Mouse (Mus musculus) urinary bladder, postnatal 10 days (tissue): ENCODE results near the gene Dbnl.

Experiments used
- DNase-seq: peaks from one replicate; pipeline ENCODE4 v3.0.0; 2022; ENCODE audit warnings: low spot score

Gene Dbnl

DNA sequence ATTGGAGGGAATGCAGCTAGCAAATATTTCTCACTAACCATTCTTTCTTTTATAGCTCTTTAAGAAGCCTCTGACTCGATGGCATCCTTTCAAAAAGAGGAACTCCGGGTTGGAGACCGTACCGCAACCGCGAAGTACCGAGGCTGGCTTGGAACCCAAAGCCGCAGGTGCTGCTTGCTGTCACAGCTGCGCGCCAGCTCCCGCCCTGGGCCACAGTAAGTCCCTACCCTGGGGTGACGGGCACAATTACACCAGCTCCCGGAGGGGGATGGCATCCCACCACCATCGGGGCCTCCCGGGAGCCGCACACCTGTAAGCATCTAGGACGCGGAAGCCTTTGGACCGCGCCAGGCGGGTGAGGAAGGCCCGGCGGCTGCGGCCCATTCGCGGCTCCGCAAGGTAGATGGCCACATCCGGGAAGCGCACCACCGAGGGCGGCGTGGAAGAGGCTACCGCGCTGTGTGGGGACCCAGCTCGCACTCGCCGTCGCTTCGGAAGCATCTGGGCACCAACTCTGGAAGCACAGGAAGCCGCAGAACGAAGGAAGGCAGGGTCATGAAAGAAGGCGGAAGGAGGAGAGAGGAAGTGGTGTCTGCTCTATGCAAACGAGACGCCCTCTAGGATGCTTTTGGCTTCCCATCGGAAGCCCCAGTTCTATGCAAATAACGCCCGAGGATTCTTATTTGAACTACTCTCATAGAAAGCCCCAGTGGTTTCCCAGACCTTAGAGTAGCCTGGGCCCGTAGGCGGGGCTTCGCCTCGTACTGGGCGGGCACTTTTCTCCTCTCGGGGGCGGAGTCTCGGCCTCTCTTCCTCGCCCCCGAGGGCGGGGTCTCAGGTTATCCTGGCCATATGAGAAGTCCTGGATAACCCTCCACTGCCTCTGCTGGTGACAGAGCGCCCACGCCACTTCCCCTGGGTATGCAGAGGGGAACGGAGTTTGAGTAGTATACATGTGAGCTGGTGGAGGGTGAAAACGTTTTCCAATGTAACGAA, 49.3 kb downstream of the Dbnl start, which contains the start of gene Polm:
Gene Polm (minus strand): TSS at position 766 of the 996 bp plus-strand sequence.
- peak; percentile 65 for DNase-seq

- DNase-seq = no peak
Measured at GRCm38 (mm10) chr11:5840346-5840745, 52.1 kb downstream of the Dbnl start.

- no peak for DNase-seq
Measured at GRCm38 (mm10) chr11:5841751-5842150, 53.5 kb downstream of the Dbnl start.

- no peak for DNase-seq
Measured at GRCm38 (mm10) chr11:5843131-5843530, 54.8 kb downstream of the Dbnl start.

GRCm38 (mm10) chr11:5846639-5847345, 58.5 kb downstream of the Dbnl start:
- no peak for DNase-seq

GRCm38 (mm10) chr11:5848741-5849140, 60.5 kb downstream of the Dbnl start:
- no peak for DNase-seq

DNA sequence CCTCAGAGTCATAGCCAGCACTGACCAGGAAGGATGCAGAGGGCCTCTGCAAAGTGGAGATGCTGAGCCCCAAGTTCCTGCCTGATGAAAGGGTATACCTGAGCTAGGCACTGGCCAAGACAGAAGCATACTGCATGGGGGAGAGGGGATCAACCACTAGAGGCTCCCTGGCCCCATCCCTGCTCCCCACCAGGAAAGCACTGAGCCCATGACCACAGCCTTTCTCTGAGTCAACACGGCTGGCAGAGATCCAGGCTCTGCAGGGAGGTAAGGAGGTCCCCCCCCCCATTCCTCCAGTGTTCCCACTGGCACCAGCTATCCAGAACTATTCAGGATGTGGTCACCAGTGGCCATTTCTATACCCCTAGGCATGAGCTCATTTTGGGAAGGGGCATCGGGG, 61.0 kb downstream of the Dbnl start:
- no peak for DNase-seq

DNA sequence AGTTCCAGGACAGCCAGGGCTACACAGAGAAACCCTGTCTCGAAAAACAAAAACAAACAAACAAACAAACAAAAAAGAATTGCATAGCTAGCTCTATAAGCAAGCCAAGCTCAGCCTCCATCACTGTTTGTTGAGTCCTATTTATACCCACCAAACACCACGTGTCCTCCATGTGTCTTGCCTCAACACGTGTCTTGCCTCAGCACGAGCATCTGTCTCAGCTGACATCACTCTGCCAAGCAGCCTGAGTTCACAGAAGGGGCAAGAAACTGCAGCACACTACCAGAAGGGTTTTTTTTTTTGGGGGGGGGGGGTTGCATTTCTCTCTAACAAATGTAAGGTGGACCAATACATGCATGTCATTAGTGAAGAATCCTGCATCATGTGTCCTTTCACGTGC, 62.2 kb downstream of the Dbnl start:
- DNase-seq = no peak
